28 mouse cellular contexts compared by ENCODE assay signal in genomic region chr7:122140991-122141390, GRCm38 (mm10). TPM values are rescaled to one million over a fixed set of nuclear protein-coding genes. Genes with fewer than 3 reads are reported as not detected.
A peak's percentile ranks its signal among the peaks of the same experiment; 100 is the strongest.
DNase-seq lines count a peak whose midpoint lies in the region; ATAC-seq and TF ChIP-seq lines count a peak whose summit lies in the region.
"Had no signal": no experiment of that assay in that cellular context is flagged by ENCODE, and none has a peak within 500 bp of the region (broad histone marks: within the 10 kb centered on the region; RNA-seq: fewer than 3 reads in every experiment).

No protein-coding gene starts in this region.

- H3K9me3 ChIP-seq in liver, postnatal 0 days (ENCODE audit: low read length) = no peaks in the 10 kb centered on the region
- H3K9me3 ChIP-seq: hindbrain, embryonic 12.5 days; hindbrain, embryonic 15.5 days had no signal

- H3K9ac ChIP-seq in liver, adult 2 months (ENCODE audit: low read depth, low read length) = no peak overlapping the region
- H3K9ac ChIP-seq in liver, postnatal 0 days (replicated peaks) = no peak overlapping the region
- H3K9ac ChIP-seq: forebrain, postnatal 0 days; hindbrain, embryonic 12.5 days; hindbrain, embryonic 15.5 days had no signal

- peaks cover 73% of the 10 kb centered on the region for H3K36me3 ChIP-seq in liver, adult 2 months (ENCODE audit: control insufficient read depth, insufficient read depth, low read length)
- H3K36me3 ChIP-seq in liver, postnatal 0 days (replicated peaks; ENCODE audit: insufficient read depth, low read length) = peaks cover 75% of the 10 kb centered on the region

- H3K79me2 ChIP-seq in liver, adult 2 months (ENCODE audit: control insufficient read depth, insufficient read depth, low read length) = no peaks in the 10 kb centered on the region; the same call in 1 of the 2 replicates

- H3K4me1 ChIP-seq in liver, adult 2 months (ENCODE audit: control insufficient read depth, insufficient read depth, low read length) = no peaks in the 10 kb centered on the region
- no peaks in the 10 kb centered on the region for H3K4me1 ChIP-seq in liver, postnatal 0 days (ENCODE audit: insufficient read depth)
- H3K4me1 ChIP-seq: hindbrain, embryonic 12.5 days; hindbrain, embryonic 15.5 days had no signal

- H3K4me3 ChIP-seq in liver, adult 2 months (ENCODE audit: insufficient read depth, low read depth, low read length) = no peak overlapping the region
- no peak overlapping the region for H3K4me3 ChIP-seq in liver, postnatal 0 days (ENCODE audit: low read depth, low read length)
- H3K4me3 ChIP-seq: gastrocnemius, adult 2 months; hindbrain, embryonic 12.5 days; hindbrain, embryonic 15.5 days had no signal

- H3K4me2 ChIP-seq in liver, postnatal 0 days (ENCODE audit: low read depth, low read length) = no peak overlapping the region
- H3K4me2 ChIP-seq: heart, embryonic 11.5 days; hindbrain, embryonic 12.5 days; hindbrain, embryonic 15.5 days had no signal

- TF ChIP-seq EP300 in liver, postnatal 0 days (IDR thresholded peaks at IDR 0.05; ENCODE audit: low read depth) = no peak

- TF ChIP-seq CTCF in liver, adult 2 months (IDR thresholded peaks at IDR 0.05; ENCODE audit: low read depth, low read length) = no peak
- TF ChIP-seq CTCF in liver, postnatal 0 days (IDR thresholded peaks at IDR 0.05; ENCODE audit: low read depth) = no peak

- TF ChIP-seq POLR2A in liver, adult 2 months (IDR thresholded peaks at IDR 0.05; ENCODE audit: extremely low read depth, insufficient read depth, low read length) = no peak

- no peak overlapping the region for H3K27ac ChIP-seq in liver, adult 2 months (replicated peaks; ENCODE audit: insufficient read depth, low read depth, low read length)
- H3K27ac ChIP-seq in liver, postnatal 0 days (ENCODE audit: low read depth) = no peak overlapping the region
- H3K27ac ChIP-seq: gastrocnemius, adult 2 months; hindbrain, embryonic 12.5 days; hindbrain, embryonic 15.5 days had no signal

- no peak for ATAC-seq in liver, postnatal 0 days
- ATAC-seq: activated CD4-positive, CD25-positive, alpha-beta regulatory T cell, adult 4 months; forebrain, embryonic 14.5 days; forebrain, postnatal 0 days had no signal

- no peaks in the 10 kb centered on the region for H3K27me3 ChIP-seq in liver, adult 2 months (ENCODE audit: control insufficient read depth, insufficient read depth, low read length)
- no peaks in the 10 kb centered on the region for H3K27me3 ChIP-seq in liver, postnatal 0 days (ENCODE audit: insufficient read depth, low read length)
- H3K27me3 ChIP-seq: hindbrain, embryonic 12.5 days; hindbrain, embryonic 15.5 days had no signal

- DNase-seq in kidney, adult 11 months = peak; percentile 44
- DNase-seq in kidney, postnatal 4 days = no peak
- peak; percentile 72 for DNase-seq in kidney, adult 9 months
- DNase-seq in kidney, adult 18-20 months = no peak
- peak; percentile 48 for DNase-seq in liver, adult 2 months (ENCODE audit: extremely low read depth, low read depth, low spot score)
- no peak for DNase-seq in liver, postnatal 0 days
- DNase-seq: adrenal gland, postnatal 10 days; adrenal gland, postnatal 36 days; cerebellum, adult 18-20 months; cerebellum, adult 9-10 months; cerebellum, postnatal 14 days; forebrain, postnatal 0 days; gastrocnemius, adult 2 months; gastrocnemius, postnatal 14 days; heart, adult 11 months had no signal

RNA-seq across cellular contexts. Expression of gene Dctn5, which starts 8.2 kb away (rescaled TPM):
- 13.9 and 14.6 TPM in 2 replicates for total RNA-seq in liver, adult 2 months (2014; rRNA removed)
- polyA plus RNA-seq in liver, adult 2 months (2012; rRNA removed) = 30.0 and 32.7 TPM in 2 replicates
- polyA plus RNA-seq in liver, postnatal 0 days (2015; fragmentation: Nextera tagmentation; extraction: Ambion mirVana) = 30.5 and 33.1 TPM in 2 replicates

RNA-seq across cellular contexts. Expression of gene Palb2, which starts 8.2 kb away (rescaled TPM):
- total RNA-seq in liver, adult 2 months (2014; rRNA removed) = 0.83 and 1.4 TPM in 2 replicates
- 0.23 and 0.51 TPM in 2 replicates for polyA plus RNA-seq in liver, adult 2 months (2012; rRNA removed)
- 4.5 and 6.5 TPM in 2 replicates for polyA plus RNA-seq in liver, postnatal 0 days (2015; fragmentation: Nextera tagmentation; extraction: Ambion mirVana)

RNA-seq across cellular contexts. Expression of gene Plk1, which starts 18.2 kb away (rescaled TPM):
- total RNA-seq in liver, adult 2 months (2014; rRNA removed) = 0.40 and 0.74 TPM in 2 replicates
- polyA plus RNA-seq in liver, adult 2 months (2012; rRNA removed) = 0.24 and 0.42 TPM in 2 replicates
- polyA plus RNA-seq in liver, postnatal 0 days (2015; fragmentation: Nextera tagmentation; extraction: Ambion mirVana) = 35.9 and 43.4 TPM in 2 replicates

RNA-seq across cellular contexts. Expression of gene Ndufab1, which starts 39.3 kb away (rescaled TPM):
- 72.3 and 84.0 TPM in 2 replicates for total RNA-seq in liver, adult 2 months (2014; rRNA removed)
- polyA plus RNA-seq in liver, adult 2 months (2012; rRNA removed) = 379 and 468 TPM in 2 replicates
- polyA plus RNA-seq in liver, postnatal 0 days (2015; fragmentation: Nextera tagmentation; extraction: Ambion mirVana) = 554 and 564 TPM in 2 replicates

RNA-seq across cellular contexts. Expression of gene Ern2, which starts 45.0 kb away (rescaled TPM):
- not detected in 2 replicates for total RNA-seq in liver, adult 2 months (2014; rRNA removed)
- polyA plus RNA-seq in liver, adult 2 months (2012; rRNA removed) = 0.04 and 0.10 TPM in 2 replicates
- polyA plus RNA-seq in liver, postnatal 0 days (2015; fragmentation: Nextera tagmentation; extraction: Ambion mirVana) = not detected in 2 replicates
- total RNA-seq: ES-E14; gastrocnemius, adult 2 months; gastrocnemius, postnatal 14 days; gastrocnemius, postnatal 4 days; heart, adult 8-10 months; heart, postnatal 25 days; hematopoietic stem cell, adult 5-6 weeks had no signal
- polyA plus RNA-seq: activated CD4-positive, CD25-positive, alpha-beta regulatory T cell, adult 4 months; embryonic facial prominence, embryonic 11.5 days; heart, embryonic 11.5 days; heart, embryonic 14.5 days; heart, postnatal 0 days had no signal

Comparison
In these comparisons a context has a peak if more than half of its experiments do, and no peak if none do; other contexts are left out.
1. DNase-seq: peak in kidney, adult 11 months (single experiment), kidney, adult 9 months (single experiment) and liver, adult 2 months (single experiment); none in kidney, postnatal 4 days (0 of 2), kidney, adult 18-20 months (single experiment) and liver, postnatal 0 days (single experiment).
2. RNA of gene Plk1, which starts 18.2 kb away (polyA plus RNA-seq): 35.9 to 43.4 TPM in liver, postnatal 0 days; 0.24 to 0.42 TPM in liver, adult 2 months; every median in the first group is over 10 times any median in the second.